Mouse (Mus musculus) cortical plate, adult 2 months (tissue): ENCODE measurements around the gene Acvr1. TPM values are rescaled to one million over a fixed set of nuclear protein-coding genes. Genes with fewer than 3 reads are reported as not detected.

Source experiments
- H3K27ac ChIP-seq: fragments of 200-500 bp; 2 replicates; pipeline ENCODE4 v1.5.1; 2012; ENCODE audit warnings: low read length, control low read depth, inconsistent platforms; ENCODE audit not compliant: insufficient read depth
- H3K4me1 ChIP-seq: fragments of 200-500 bp; 2 replicates; pipeline ENCODE4 v1.6.1; 2011; ENCODE audit warnings: low read length; ENCODE audit not compliant: control insufficient read depth, insufficient read depth
- H3K4me3 ChIP-seq: fragments of 200-500 bp; 2 replicates; pipeline ENCODE4 v1.5.1; 2011; ENCODE audit warnings: mild to moderate bottlenecking, low read length, control low read depth; ENCODE audit not compliant: insufficient read depth
- CTCF ChIP-seq: fragments of 200-500 bp; IDR thresholded peaks from 2 replicates; pipeline ENCODE4 v1.5.1; 2011; ENCODE audit warnings: mild to moderate bottlenecking, control low read depth, low read length; ENCODE audit not compliant: insufficient read depth; ENCODE audit errors: extremely low read depth
- POLR2A ChIP-seq: fragments of 200-500 bp; IDR thresholded peaks from 2 replicates; pipeline ENCODE4 v1.6.1; 2011; ENCODE audit warnings: mild to moderate bottlenecking, low read length, control low read depth; ENCODE audit not compliant: insufficient read depth; ENCODE audit errors: extremely low read depth
- polyA plus RNA-seq: library from polyadenylated mRNA; depleted of rRNA; stranded (reverse); fragments of >200 nt; gene quantifications from 2 replicates; pipeline ENCODE4 v1.2.3, GENCODE M21; 2012

The Acvr1 gene
- polyA plus RNA-seq, 1 experiment: 19.5 TPM

DNA sequence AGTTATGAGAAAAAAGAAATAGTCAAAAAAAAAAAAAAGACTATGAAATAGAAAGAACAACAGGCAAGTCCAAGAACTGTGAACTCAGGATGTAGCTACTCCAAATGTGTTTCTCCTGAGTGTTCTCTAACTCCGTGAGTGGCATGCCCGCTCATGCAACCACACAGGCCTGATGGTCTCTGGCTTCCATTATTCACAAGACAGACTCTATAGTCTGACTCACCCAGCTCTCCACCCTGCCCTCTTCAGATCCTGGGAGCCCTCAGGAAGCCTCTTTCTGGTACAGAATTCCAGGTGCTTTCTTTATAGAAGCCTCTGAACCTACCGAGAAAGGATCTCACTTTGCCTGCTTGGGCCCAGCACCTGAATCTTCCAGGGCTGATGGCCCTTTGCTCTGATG, 81.3 kb downstream of the Acvr1 start:
- Histone ChIP-seq H3K4me3 (no peak overlapping the region), H3K27ac (no peak overlapping the region), H3K4me1 (peaks cover 12% of the 10 kb centered on the region)
- TF ChIP-seq CTCF: no peak
- no peak for TF ChIP-seq POLR2A

DNA sequence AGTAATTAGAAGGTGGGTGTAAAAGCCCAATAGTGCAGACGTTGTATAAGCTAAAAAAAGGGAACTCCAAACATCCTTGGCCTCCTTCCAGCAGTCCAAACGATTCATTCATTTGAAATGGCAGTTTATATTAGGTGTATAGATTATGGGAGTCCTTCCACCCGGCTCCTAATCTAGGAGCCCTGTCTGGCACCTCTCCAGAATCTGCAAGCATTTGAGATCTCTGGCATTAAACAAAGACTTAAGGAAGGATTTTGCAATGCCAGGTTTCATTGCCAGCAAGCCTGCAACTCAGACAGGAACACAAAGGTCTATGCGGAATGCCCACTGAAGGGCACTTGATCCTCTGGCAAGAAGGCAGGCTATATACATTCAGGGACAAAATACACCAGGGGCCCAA, 81.8 kb downstream of the Acvr1 start:
- no peak overlapping the region for H3K27ac ChIP-seq
- TF ChIP-seq POLR2A (no peak), CTCF (no peak)
- H3K4me1 ChIP-seq: peaks cover 12% of the 10 kb centered on the region

DNA sequence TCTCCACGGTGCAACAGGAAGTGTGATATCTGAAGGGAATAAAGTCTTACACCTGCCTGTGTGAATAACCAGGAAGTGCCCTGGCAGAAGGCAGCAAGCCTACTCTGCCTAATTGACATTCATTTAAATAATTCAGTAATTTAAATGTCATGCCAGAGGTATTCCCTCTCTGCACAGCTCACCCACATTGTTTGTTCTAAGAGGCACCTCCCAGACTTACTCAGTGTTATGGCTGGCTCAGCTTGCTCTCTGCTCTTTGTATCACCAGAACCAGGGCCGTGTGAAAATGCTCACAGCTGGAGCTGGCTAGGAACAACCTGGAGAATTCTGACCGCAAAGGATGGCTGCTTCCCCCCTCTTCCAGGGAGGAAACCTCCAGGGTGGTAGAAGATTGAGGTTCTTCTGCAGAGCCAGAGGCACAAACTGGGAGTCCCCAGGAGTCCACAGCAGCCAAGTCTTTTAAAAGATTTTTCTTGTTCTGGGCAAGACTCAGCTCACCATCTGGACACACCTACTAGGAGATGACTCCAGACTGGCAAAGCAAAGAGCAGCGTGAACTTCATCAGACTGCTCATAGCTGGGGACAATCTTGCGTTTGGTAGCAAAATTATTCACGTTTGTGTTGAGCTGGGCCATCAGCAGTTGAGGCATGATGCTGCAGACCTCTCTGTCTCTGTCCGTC, 82.5 kb downstream of the Acvr1 start:
- TF ChIP-seq CTCF: no peak
- no peak for TF ChIP-seq POLR2A
- Histone ChIP-seq H3K4me1 (peaks cover 12% of the 10 kb centered on the region), H3K27ac (no peak overlapping the region)

More for the DNA sequence above, 81.8 kb downstream of the Acvr1 start:
- H3K4me3 ChIP-seq: no peak overlapping the region

DNA sequence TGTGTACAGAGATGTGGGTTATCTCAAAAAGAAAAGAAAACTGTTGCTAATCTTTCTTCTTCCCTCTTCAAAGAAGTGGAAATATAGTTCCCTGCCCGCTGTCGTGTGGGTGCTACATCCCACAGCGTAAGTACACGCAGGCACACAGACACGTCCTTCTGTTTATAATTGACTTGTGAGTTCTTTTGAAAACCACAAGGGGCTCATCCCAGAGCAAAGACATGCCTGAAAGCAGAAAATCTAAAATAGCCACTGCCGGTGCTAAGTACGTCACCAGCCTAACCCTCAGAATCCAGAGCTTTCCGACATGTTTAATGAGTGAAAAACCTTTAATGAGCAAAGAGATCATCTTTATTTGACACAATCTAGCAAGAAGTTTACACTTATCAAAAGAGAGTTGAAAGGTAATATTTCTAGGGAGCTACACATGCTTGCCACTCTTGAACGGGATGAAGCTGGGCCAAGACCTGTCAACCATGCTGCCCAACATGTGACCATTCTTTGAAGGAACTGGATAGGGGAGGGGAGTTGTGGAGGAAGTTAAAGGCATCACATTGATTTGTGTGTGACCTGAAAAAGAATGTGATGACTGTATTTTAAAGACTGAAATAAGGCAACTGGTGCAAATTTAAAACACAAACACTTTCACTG, 85.4 kb downstream of the Acvr1 start:
- TF ChIP-seq POLR2A (no peak), CTCF (no peak)
- Histone ChIP-seq H3K27ac (no peak overlapping the region), H3K4me3 (no peak overlapping the region), H3K4me1 (peaks cover 10% of the 10 kb centered on the region)

More for the DNA sequence above, 82.5 kb downstream of the Acvr1 start:
- H3K4me3 ChIP-seq: no peak overlapping the region

DNA sequence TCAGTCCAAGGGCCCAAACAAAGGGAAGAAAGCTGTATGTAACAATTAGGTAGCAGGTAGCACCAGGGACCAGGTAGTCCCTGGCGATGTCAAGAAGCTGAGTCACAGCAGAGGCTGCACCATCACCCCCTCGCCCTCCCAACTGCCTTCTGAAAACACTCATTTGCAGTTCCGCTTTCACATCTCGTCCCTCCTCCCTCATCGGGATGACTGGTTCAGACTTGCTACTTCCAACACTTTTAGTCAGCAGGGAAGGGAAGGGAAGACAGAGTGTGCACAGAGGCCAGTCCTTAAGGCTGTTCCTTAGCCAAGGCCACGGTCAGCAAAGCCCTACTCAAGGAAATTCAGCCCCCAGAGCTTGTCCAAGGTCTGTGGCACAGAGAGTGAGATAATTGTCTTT, 86.2 kb downstream of the Acvr1 start:
- Histone ChIP-seq H3K4me1 (peaks cover 10% of the 10 kb centered on the region), H3K27ac (no peak overlapping the region), H3K4me3 (no peak overlapping the region)
- TF ChIP-seq POLR2A (no peak), CTCF (no peak)

DNA sequence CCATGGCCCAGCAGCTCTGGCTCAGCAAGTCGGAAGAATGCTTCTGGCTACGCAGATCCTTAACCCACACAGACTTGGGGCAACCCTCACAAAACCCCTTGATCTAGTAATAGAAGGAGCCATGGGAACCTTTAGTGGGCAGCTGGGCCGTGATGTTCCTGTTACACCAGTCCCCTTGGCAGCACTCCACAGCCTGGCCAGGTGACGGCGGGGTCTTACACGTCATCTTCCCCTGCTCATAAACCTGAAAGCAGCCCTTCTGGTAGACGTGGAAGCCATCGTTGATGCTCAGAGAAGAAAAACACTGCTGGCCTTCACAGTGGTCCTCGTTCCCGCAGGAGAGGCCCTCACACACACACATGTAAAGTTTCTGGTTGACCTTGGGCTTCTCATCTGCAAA, 87.4 kb downstream of the Acvr1 start:
- Histone ChIP-seq H3K4me3 (no peak overlapping the region), H3K4me1 (peaks cover 6% of the 10 kb centered on the region), H3K27ac (no peak overlapping the region)
- TF ChIP-seq CTCF (no peak), POLR2A (no peak)

DNA sequence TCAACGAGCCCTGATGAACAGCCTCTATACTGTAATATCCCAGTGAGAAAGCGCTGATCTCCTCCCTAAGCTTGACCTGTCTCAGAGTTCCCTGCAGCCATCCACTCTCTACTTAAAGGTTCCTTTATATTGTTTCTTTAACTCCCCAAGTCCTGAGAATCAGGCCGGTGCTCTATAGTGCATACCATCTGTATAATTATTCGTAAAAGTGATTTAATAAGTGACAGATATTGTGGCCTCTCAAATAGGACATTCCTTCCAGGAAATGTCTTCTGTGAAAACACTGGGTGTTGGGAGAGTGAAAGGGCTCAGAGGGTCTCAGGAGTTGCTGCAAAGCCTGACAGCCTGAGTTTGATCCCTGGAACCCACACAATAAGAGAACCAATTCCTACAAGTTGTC, 88.8 kb downstream of the Acvr1 start:
- Histone ChIP-seq H3K4me1 (peaks cover 2% of the 10 kb centered on the region), H3K4me3 (no peak overlapping the region), H3K27ac (no peak overlapping the region)
- TF ChIP-seq CTCF: no peak

DNA sequence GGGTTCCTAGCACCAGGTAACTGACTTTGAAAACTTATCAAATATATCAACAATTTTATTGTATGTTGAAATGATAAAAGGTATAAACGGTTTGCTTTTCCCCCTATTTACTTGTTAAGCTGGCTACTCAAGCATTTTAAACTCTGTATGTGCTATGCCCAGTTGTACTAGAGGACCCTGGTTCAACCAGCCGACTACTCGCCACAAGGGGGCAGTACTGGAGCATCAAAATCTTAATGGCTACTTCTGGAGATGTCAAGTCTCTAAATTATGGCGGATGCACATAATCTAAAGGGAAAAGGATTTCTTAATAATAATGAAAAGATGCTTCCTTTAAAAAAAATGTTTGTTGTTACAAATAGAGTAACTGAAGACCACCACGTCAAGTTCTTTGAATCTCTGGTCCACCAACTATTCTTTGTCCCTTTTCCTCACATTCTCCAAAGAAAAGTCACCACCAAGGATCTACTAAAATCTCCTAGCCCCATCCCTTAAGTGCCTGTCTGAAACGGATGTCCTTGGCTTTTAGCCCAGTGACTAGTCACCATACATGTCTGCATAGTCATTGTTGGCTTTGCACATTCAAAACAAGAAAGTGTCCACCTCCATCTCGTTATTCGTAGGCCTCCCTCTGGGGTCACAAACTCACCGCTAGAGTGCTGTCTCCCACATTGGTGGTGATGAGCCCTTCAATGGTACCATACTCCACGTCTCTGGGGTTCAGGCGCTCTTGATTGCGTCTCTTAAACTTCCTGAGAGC, 89.8 kb downstream of the Acvr1 start:
- peak; percentile 78 for TF ChIP-seq CTCF
- no peak for TF ChIP-seq POLR2A
- Histone ChIP-seq H3K27ac (no peak overlapping the region), H3K4me3 (no peak overlapping the region), H3K4me1 (peaks cover 2% of the 10 kb centered on the region)

DNA sequence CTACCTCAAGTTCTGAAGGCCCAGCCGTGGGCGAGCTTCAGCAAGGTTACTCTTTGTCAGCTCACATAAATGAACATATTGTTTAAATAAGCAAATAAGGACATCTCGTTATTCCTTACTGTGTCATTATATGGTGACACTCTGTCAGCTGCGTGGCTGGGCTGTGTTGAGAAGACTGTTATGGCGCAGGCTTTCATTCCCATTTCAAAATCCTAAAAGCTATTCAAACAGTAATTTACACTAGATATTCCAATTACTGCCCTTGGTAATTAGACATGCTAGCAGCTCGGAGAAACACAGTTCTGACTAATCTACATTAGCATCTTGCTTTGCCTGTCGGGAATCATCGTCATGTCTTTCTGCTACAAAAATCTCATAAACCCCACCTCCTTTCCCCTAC, 91.4 kb downstream of the Acvr1 start:
- no peak for TF ChIP-seq CTCF
- TF ChIP-seq POLR2A: no peak
- Histone ChIP-seq H3K27ac (no peak overlapping the region), H3K4me3 (no peak overlapping the region), H3K4me1 (no peaks in the 10 kb centered on the region)

DNA sequence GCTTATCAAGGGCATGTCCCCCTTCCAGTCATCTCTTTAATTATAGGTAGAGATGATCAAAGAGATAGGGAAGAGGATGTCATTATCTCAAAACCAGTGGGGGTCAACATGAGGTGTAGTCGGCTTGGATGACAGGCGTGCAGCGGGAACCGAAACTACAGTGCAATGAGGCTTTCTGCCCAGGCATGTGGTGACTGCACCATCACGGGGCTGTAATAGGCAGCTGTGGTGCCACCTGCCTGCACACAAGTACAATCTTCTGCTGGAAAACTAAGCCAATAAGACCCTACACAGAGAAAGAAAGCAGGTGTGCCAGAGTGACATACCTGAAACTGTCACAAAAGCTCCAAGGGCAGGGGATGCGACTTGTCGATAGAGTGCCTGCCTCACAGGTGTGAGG, 96.7 kb downstream of the Acvr1 start:
- Histone ChIP-seq H3K4me1 (no peaks in the 10 kb centered on the region), H3K4me3 (no peak overlapping the region), H3K27ac (no peak overlapping the region)
- TF ChIP-seq CTCF: no peak
- no peak for TF ChIP-seq POLR2A
